Mouse (Mus musculus): ENCODE results near the gene Pgp. TPM values are rescaled to one million over a fixed set of nuclear protein-coding genes. Genes with fewer than 3 reads are reported as not detected.

Gene Pgp
- polyA plus RNA-seq, 1 experiment from 2014 or later, result 54.5 TPM

GRCm38 (mm10) chr17:24477053-24477984, 7.1 kb downstream of the Pgp start:
- Histone ChIP-seq H3K4me3 (replicated peaks; ENCODE audit: low read length) (no peak overlapping the region), H3K9ac (ENCODE audit: low read length) (0 out of 2 replicates have a peak overlapping the region, but pooled peaks have one; percentile 33), H3K9me3 (replicated peaks; ENCODE audit: control insufficient read depth, low read length) (no peaks in the 10 kb centered on the region), H3K27ac (ENCODE audit: low read length) (no peak overlapping the region), H3K27me3 (ENCODE audit: control insufficient read depth, insufficient read depth, low read length) (no peaks in the 10 kb centered on the region), H3K4me2 (ENCODE audit: low read depth, low read length) (no peak overlapping the region), H3K4me1 (ENCODE audit: control insufficient read depth, insufficient read depth, low read length) (peaks cover 24% of the 10 kb centered on the region), H3K36me3 (ENCODE audit: control insufficient read depth, insufficient read depth, low read length) (peaks cover 15% of the 10 kb centered on the region; the same call in 1 of the 2 replicates)
- 91% methylated on average over 20 of the region's 20 CpGs for WGBS
- no peak for ATAC-seq (ENCODE audit: insufficient read depth, low FRiP score)

- 38% methylated on average over 11 of the region's 11 CpGs for WGBS
- peaks cover 15% of the 10 kb centered on the region; the same call in 1 of the 2 replicates for H3K36me3 ChIP-seq (ENCODE audit: control insufficient read depth, insufficient read depth, low read length)
- H3K27ac ChIP-seq (ENCODE audit: low read length), result peak overlapping the region; percentile 96; the same call in 1 of the 2 replicates
- H3K4me2 ChIP-seq (ENCODE audit: low read depth, low read length), result peak overlapping the region; percentile 58
- H3K4me1 ChIP-seq (ENCODE audit: control insufficient read depth, insufficient read depth, low read length), result peaks cover 16% of the 10 kb centered on the region
- peak overlapping the region; percentile 95 for H3K9ac ChIP-seq (ENCODE audit: low read length)
- H3K4me3 ChIP-seq (replicated peaks; ENCODE audit: low read length), result peak overlapping the region; percentile 86
- ATAC-seq (ENCODE audit: insufficient read depth, low FRiP score), result no peak
- H3K9me3 ChIP-seq (replicated peaks; ENCODE audit: control insufficient read depth, low read length), result no peaks in the 10 kb centered on the region
- no peaks in the 10 kb centered on the region for H3K27me3 ChIP-seq (ENCODE audit: control insufficient read depth, insufficient read depth, low read length)
Observed at GRCm38 (mm10) chr17:24477985-24478600, 7.9 kb downstream of the Pgp start.

DNA sequence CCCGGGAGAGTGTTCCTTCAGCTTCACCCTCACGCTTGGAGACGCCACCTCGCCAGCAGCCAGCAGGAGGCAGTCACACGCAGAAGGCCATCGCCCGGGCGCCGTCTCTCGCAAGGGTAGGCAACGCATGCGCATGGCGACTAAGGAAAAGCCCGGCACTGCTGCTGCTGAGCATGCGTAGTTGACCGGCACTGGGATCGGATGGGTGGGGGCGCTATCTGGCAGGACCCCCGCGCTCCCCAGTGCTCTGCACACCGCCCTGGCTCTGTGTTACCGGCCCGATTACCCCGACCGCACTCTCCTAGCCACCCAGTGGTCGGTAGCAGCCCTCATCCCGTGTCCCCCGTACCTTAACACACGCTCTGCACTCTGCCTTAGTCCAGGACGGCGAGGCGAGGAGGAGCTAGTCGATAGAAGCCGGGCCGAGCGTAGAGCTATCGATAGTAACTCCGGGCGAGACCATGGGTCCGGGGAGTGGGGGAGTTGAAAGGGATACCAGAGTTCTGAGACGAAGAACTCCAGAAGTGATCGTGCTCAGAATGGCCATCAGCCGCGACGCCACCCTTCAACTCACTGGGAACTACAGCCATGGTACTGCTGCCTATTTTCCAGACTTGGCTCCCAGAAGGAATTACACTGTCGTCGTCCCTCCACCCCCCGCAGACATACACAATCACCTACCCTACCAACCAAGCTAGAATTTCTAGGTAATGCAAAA, 8.6 kb downstream of the Pgp start, which contains the start of gene Mlst8:
Gene Mlst8 (minus strand): TSS at position 416 of the 718 bp plus-strand sequence.
- under 1% methylated on average over 48 of the region's 48 CpGs for WGBS
- Histone ChIP-seq H3K4me2 (ENCODE audit: low read depth, low read length) (peak within 1 kb of the TSS; percentile 58), H3K27ac (ENCODE audit: low read length) (peak within 1 kb of the TSS; percentile 96), H3K9me3 (replicated peaks; ENCODE audit: control insufficient read depth, low read length) (no peaks in the 10 kb centered on the region), H3K27me3 (ENCODE audit: control insufficient read depth, insufficient read depth, low read length) (no peaks in the 10 kb centered on the region), H3K4me3 (replicated peaks; ENCODE audit: low read length) (peak within 1 kb of the TSS; percentile 86), H3K36me3 (ENCODE audit: control insufficient read depth, insufficient read depth, low read length) (peaks cover 15% of the 10 kb centered on the region; the same call in 1 of the 2 replicates), H3K4me1 (ENCODE audit: control insufficient read depth, insufficient read depth, low read length) (peaks cover 13% of the 10 kb centered on the region), H3K9ac (ENCODE audit: low read length) (peak within 1 kb of the TSS; percentile 95)
- peak; percentile 93 for ATAC-seq (ENCODE audit: insufficient read depth, low FRiP score)

DNA sequence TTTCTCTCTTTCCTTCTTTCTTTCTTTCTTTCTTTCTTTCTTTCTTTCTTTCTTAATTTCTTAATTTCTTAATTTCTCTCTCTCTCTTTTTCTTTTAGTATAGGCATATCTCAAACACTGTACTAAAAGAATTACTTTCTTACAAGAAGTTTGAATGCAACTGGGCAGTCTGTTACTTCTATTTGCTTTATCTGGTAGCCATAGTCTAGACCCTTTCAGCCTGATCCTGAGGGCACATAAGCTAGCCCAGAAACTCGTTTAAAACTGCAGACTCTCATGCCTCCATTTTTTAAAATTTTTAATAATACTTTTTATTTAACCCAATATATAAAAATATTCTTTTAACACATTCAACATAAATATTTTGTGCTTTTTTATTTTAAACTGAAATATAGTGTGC, 9.2 kb downstream of the Pgp start:
- WGBS, result 15% methylated on average over 1 of the region's 1 CpGs

GRCm38 (mm10) chr17:24480201-24480826, 10.1 kb downstream of the Pgp start:
- no peaks in the 10 kb centered on the region for H3K27me3 ChIP-seq (ENCODE audit: control insufficient read depth, insufficient read depth, low read length)
- peak overlapping the region; percentile 37; the same call in 1 of the 2 replicates for H3K9ac ChIP-seq (ENCODE audit: low read length)
- H3K36me3 ChIP-seq (ENCODE audit: control insufficient read depth, insufficient read depth, low read length), result peaks cover 10% of the 10 kb centered on the region; the same call in 1 of the 2 replicates
- H3K4me1 ChIP-seq (ENCODE audit: control insufficient read depth, insufficient read depth, low read length), result peaks cover 10% of the 10 kb centered on the region
- no peak for ATAC-seq (ENCODE audit: insufficient read depth, low FRiP score)
- WGBS, result 45% methylated on average over 3 of the region's 3 CpGs
- H3K9me3 ChIP-seq (replicated peaks; ENCODE audit: control insufficient read depth, low read length), result no peaks in the 10 kb centered on the region
- H3K27ac ChIP-seq (ENCODE audit: low read length), result peak overlapping the region; percentile 68
- H3K4me2 ChIP-seq (ENCODE audit: low read depth, low read length), result no peak overlapping the region
- H3K4me3 ChIP-seq (replicated peaks; ENCODE audit: low read length), result no peak overlapping the region

More for the DNA sequence above, 9.2 kb downstream of the Pgp start:
- Histone ChIP-seq H3K4me1 (ENCODE audit: control insufficient read depth, insufficient read depth, low read length) (peaks cover 10% of the 10 kb centered on the region), H3K4me2 (ENCODE audit: low read depth, low read length) (peak overlapping the region; percentile 47), H3K9ac (ENCODE audit: low read length) (no peak overlapping the region), H3K27ac (ENCODE audit: low read length) (no peak overlapping the region), H3K9me3 (replicated peaks; ENCODE audit: control insufficient read depth, low read length) (no peaks in the 10 kb centered on the region), H3K27me3 (ENCODE audit: control insufficient read depth, insufficient read depth, low read length) (no peaks in the 10 kb centered on the region), H3K4me3 (replicated peaks; ENCODE audit: low read length) (peak overlapping the region; percentile 86), H3K36me3 (ENCODE audit: control insufficient read depth, insufficient read depth, low read length) (peaks cover 15% of the 10 kb centered on the region; the same call in 1 of the 2 replicates)
- ATAC-seq (ENCODE audit: insufficient read depth, low FRiP score), result no peak

- H3K36me3 ChIP-seq (ENCODE audit: control insufficient read depth, insufficient read depth, low read length), result peaks cover under 1% of the 10 kb centered on the region; the same call in 1 of the 2 replicates
- no peak overlapping the region for H3K4me2 ChIP-seq (ENCODE audit: low read depth, low read length)
- 91% methylated on average over 20 of the region's 20 CpGs for WGBS
- H3K9ac ChIP-seq (ENCODE audit: low read length), result no peak overlapping the region
- no peak overlapping the region for H3K4me3 ChIP-seq (replicated peaks; ENCODE audit: low read length)
- H3K9me3 ChIP-seq (replicated peaks; ENCODE audit: control insufficient read depth, low read length), result no peaks in the 10 kb centered on the region
- no peak overlapping the region for H3K27ac ChIP-seq (ENCODE audit: low read length)
- ATAC-seq (ENCODE audit: insufficient read depth, low FRiP score), result no peak
- H3K4me1 ChIP-seq (ENCODE audit: control insufficient read depth, insufficient read depth, low read length), result peaks cover 10% of the 10 kb centered on the region
- no peaks in the 10 kb centered on the region for H3K27me3 ChIP-seq (ENCODE audit: control insufficient read depth, insufficient read depth, low read length)
Observed at GRCm38 (mm10) chr17:24481027-24481815, 11.0 kb downstream of the Pgp start.

DNA sequence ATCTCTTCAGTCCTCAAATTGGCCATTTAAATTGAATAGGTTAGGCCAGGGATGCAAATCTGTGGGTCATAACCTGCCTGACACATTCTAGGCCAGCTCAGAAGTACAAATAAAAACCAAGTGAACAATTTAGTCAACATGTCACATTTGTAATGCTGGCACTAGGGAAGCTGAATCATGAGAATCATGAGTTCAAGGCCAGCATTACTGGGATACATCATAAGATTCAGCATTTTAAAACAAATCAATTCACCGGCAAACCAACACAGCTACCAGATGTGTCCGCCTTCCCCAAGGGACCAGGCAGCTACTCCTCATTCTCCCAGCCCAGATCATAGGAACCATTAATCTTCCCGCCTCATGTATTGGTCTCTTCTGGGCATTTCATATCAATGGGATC, 13.3 kb downstream of the Pgp start:
- Histone ChIP-seq H3K4me3 (replicated peaks; ENCODE audit: low read length) (no peak overlapping the region), H3K4me1 (ENCODE audit: control insufficient read depth, insufficient read depth, low read length) (peaks cover 6% of the 10 kb centered on the region; the same call in 1 of the 2 replicates), H3K27me3 (ENCODE audit: control insufficient read depth, insufficient read depth, low read length) (peaks cover 12% of the 10 kb centered on the region), H3K4me2 (ENCODE audit: low read depth, low read length) (no peak overlapping the region), H3K27ac (ENCODE audit: low read length) (no peak overlapping the region), H3K36me3 (ENCODE audit: control insufficient read depth, insufficient read depth, low read length) (no peaks in the 10 kb centered on the region), H3K9ac (ENCODE audit: low read length) (no peak overlapping the region), H3K9me3 (replicated peaks; ENCODE audit: control insufficient read depth, low read length) (no peaks in the 10 kb centered on the region)
- ATAC-seq (ENCODE audit: insufficient read depth, low FRiP score), result no peak
- 91% methylated on average over 3 of the region's 3 CpGs for WGBS
